Mouse (Mus musculus) right cerebral cortex, adult 2 months (tissue): Measurements from ENCODE around the gene Sema4b.

Source experiments
- DNase-seq, 2 experiments: peaks; one replicate each; pipeline ENCODE4 v3.0.0; 2021 to 2022; ENCODE audit warnings: low spot score in 2 of 2

The Sema4b gene

DNA sequence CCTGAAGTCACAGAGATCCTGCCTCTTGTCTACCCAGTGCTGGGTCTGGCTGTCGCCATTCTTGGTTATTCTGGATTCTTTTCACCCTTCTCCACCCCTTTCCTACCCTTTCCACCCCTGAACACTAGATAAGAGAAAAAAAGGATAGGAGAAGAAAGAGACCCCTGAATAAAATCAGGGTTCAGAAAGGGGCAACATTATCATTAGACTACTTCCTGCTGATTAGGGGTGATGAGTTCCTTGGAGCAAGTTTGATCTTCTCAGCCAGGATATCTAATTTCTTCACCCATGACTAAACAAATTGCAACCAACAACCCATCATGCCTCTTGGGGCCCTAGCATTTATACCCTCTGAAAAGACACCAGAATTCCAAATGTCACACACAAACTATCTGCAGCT is 81.1 kb downstream of the Sema4b start:
- DNase-seq = no peak

GRCm38 (mm10) chr7:80268897-80269750 is 82.5 kb downstream of the Sema4b start, which contains the start of gene Vps33b:
Vps33b (plus strand) TSS chr7:80269649.
- DNase-seq = peak; percentile 98 to 99

- DNase-seq = no peak
Measured at GRCm38 (mm10) chr7:80269751-80270255, 83.2 kb downstream of the Sema4b start.

DNA sequence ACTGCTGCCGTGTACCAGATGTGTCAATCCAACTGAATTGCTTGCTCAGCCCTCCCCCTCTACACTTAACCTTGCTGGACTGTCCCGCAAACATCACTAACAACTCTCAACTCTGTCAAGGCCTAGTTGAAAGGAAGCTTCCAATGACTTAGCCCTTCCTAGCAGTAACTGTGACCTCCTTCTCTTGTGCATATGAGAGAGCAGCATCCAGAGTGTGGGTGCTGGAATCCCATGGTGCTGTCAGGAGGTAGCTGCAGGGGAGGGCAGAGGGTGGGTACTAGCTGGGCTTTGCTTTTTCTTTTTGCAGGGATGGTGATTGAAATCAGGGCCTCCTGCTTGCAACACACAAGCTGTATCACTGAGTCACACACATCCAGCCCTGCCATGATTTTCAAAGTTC is 86.8 kb downstream of the Sema4b start:
- no peak for DNase-seq
